Mouse (Mus musculus): ENCODE measurements around the gene Rnf187.

- TF ChIP-seq CTCF (IDR thresholded peaks at IDR 0.05 in 2 of 3, conservative IDR thresholded peaks at IDR 0.05 in 1 of 3; ENCODE audit: control insufficient read depth in 1 of 3, insufficient read depth in 1 of 3, low read depth in 2 of 3, low read length in 3 of 3, poor library complexity in 1 of 3, severe bottlenecking in 1 of 3), result no peak
- no peak for TF ChIP-seq POLR2A (IDR thresholded peaks at IDR 0.05; ENCODE audit: control insufficient read depth in 1 of 2, insufficient read depth in 1 of 2, low read depth in 1 of 2, low read length in 2 of 2, poor library complexity in 1 of 2)
- TF ChIP-seq NRF1 (IDR thresholded peaks at IDR 0.05; ENCODE audit: insufficient read depth, low read depth, low read length, poor library complexity, severe bottlenecking), result no peak
- TF ChIP-seq USF1 (IDR thresholded peaks at IDR 0.05; ENCODE audit: low read depth, low read length), result no peak
- TF ChIP-seq GATA1 (IDR thresholded peaks at IDR 0.05; ENCODE audit: low read depth, low read length), result no peak
- TF ChIP-seq TBP (IDR thresholded peaks at IDR 0.05; ENCODE audit: low read depth, low read length), result no peak
- TF ChIP-seq SIN3A (IDR thresholded peaks at IDR 0.05; ENCODE audit: low read length), result no peak
- no peak for TF ChIP-seq MAX (IDR thresholded peaks at IDR 0.05; ENCODE audit: low read length)
- no peak for TF ChIP-seq MAZ (IDR thresholded peaks at IDR 0.05; ENCODE audit: low read depth, low read length)
- no peak for TF ChIP-seq MYB (IDR thresholded peaks at IDR 0.05; ENCODE audit: low read depth, low read length)
- no peak for TF ChIP-seq MEF2A (IDR thresholded peaks at IDR 0.05; ENCODE audit: extremely low read depth, insufficient replicate concordance, low read depth, low read length, poor library complexity, severe bottlenecking)
Observed at GRCm38 (mm10) chr11:58974414-58974813, 35.7 kb upstream of the Rnf187 start.

Data from MEL (cell line).